ENCODE assay signal across 8 mouse cellular contexts in genomic region chr4:45755881-45756280, GRCm38 (mm10). TPM values are rescaled to one million over a fixed set of nuclear protein-coding genes. Genes with fewer than 3 reads are reported as not detected.
A peak's percentile ranks its signal among the peaks of the same experiment; 100 is the strongest.
DNase-seq lines count a peak whose midpoint lies in the region; ATAC-seq and TF ChIP-seq lines count a peak whose summit lies in the region.

No protein-coding gene starts in this region.

- H3K27me3 ChIP-seq in forebrain, embryonic 14.5 days (replicated peaks; ENCODE audit: control insufficient read depth, insufficient read depth, low read length), result no peaks in the 10 kb centered on the region
- H3K27me3 ChIP-seq in thymus, adult 2 months (ENCODE audit: control insufficient read depth, insufficient read depth, low read length), result no peaks in the 10 kb centered on the region

- TF ChIP-seq POLR2A in thymus, adult 2 months (IDR thresholded peaks at IDR 0.05; ENCODE audit: control insufficient read depth, extremely low read depth, insufficient read depth, low read length, poor library complexity), result no peak

- H3K4me1 ChIP-seq in forebrain, embryonic 14.5 days (ENCODE audit: control insufficient read depth, insufficient read depth, low read length), result peaks cover 43% of the 10 kb centered on the region
- H3K4me1 ChIP-seq in thymus, adult 2 months (replicated peaks; ENCODE audit: control insufficient read depth, insufficient read depth, low read length), result peaks cover 3% of the 10 kb centered on the region

- TF ChIP-seq CTCF in thymus, adult 2 months (IDR thresholded peaks at IDR 0.05; ENCODE audit: borderline replicate concordance, control insufficient read depth, extremely low read depth, insufficient read depth, low read length, poor library complexity), result no peak

- no peaks in the 10 kb centered on the region for H3K36me3 ChIP-seq in forebrain, embryonic 14.5 days (ENCODE audit: control insufficient read depth, insufficient read depth, low read length)
- no peaks in the 10 kb centered on the region for H3K36me3 ChIP-seq in thymus, adult 2 months (ENCODE audit: control insufficient read depth, insufficient read depth, low read length)

- DNase-seq in ovary, postnatal 14 days (ENCODE audit: low spot score), result peak; percentile 31
- no peak for DNase-seq in ovary, postnatal 36 days (ENCODE audit: low spot score)
- DNase-seq in forebrain, embryonic 14.5 days (ENCODE audit: low spot score), result peak; percentile 87
- peak; percentile 71 to 78 for DNase-seq in layer of hippocampus, postnatal 10 days (ENCODE audit: low spot score in 2 of 2)
- peak; percentile 69 to 86 for DNase-seq in lung, postnatal 4 days
- no peak for DNase-seq in c-Kit-positive CD71-positive TER-119-positive erythroid progenitor cells, embryonic 14.5 days (ENCODE audit: low spot score)
- DNase-seq in thymus, adult 2 months, result no peak

- H3K4me3 ChIP-seq in forebrain, embryonic 14.5 days (ENCODE audit: low read depth, low read length), result no peak overlapping the region
- no peak overlapping the region for H3K4me3 ChIP-seq in thymus, adult 2 months (ENCODE audit: control insufficient read depth, insufficient read depth, low read length)

- peak overlapping the region; percentile 39 for H3K4me2 ChIP-seq in forebrain, embryonic 14.5 days (ENCODE audit: low read length)

- H3K9me3 ChIP-seq in forebrain, embryonic 14.5 days (replicated peaks; ENCODE audit: control insufficient read depth, low read length), result no peaks in the 10 kb centered on the region

- H3K9ac ChIP-seq in forebrain, embryonic 14.5 days (ENCODE audit: low read length), result peak overlapping the region; percentile 50

- ATAC-seq in forebrain, embryonic 14.5 days, result peak; percentile 65
- no peak for ATAC-seq in monocyte, adult 5-6 weeks (replicated peaks; ENCODE audit: insufficient number of reproducible peaks, low FRiP score, low TSS enrichment, poor library complexity, severe bottlenecking)

- H3K27ac ChIP-seq in forebrain, embryonic 14.5 days (ENCODE audit: low read depth, low read length), result peak overlapping the region; percentile 95
- H3K27ac ChIP-seq in thymus, adult 2 months (ENCODE audit: control insufficient read depth, insufficient read depth, low read length), result no peak overlapping the region

- WGBS in forebrain, embryonic 14.5 days, result 54% methylated on average over 17 of the region's 17 CpGs
- 94% methylated on average over 17 of the region's 17 CpGs for WGBS in thymus, adult 2 months

RNA-seq across cellular contexts. Expression of gene Aldh1b1, which starts 42.9 kb away (rescaled TPM):
- polyA plus RNA-seq in forebrain, embryonic 14.5 days (2014; fragmentation: Nextera tagmentation; extraction: Ambion mirVana), result 14.0 and 16.4 TPM in 2 replicates
- 10 to 100 TPM; 21.1 to 22.6 TPM for total RNA-seq in layer of hippocampus, postnatal 10 days (2021)
- 5.1 to 16.0 TPM (median 5.4 TPM) in 3 replicates for total RNA-seq in monocyte, adult 5-6 weeks (2017)
- 9.6 and 11.1 TPM in 2 replicates for polyA plus RNA-seq in thymus, adult 2 months (2012; rRNA removed)

Comparison
In these comparisons a context has a peak if more than half of its experiments do, and no peak if none do; other contexts are left out.
1. DNase-seq: peak in ovary, postnatal 14 days (single experiment), forebrain, embryonic 14.5 days (single experiment), layer of hippocampus, postnatal 10 days (2 of 2) and lung, postnatal 4 days (2 of 2); none in ovary, postnatal 36 days (single experiment), c-Kit-positive CD71-positive TER-119-positive erythroid progenitor cells, embryonic 14.5 days (single experiment) and thymus, adult 2 months (single experiment).